Mouse (Mus musculus) forebrain, embryonic 11.5 days (tissue): Measurements from ENCODE around the gene Olig1. TPM values are rescaled to one million over a fixed set of nuclear protein-coding genes. Genes with fewer than 3 reads are reported as not detected.

ENCODE experiments used
- ATAC-seq: fragments of 200-750 bp; cut with Nextera tagmentation; replicated peaks from 2 replicates; pipeline ENCODE4 v1.8.0; 2017; ENCODE audit warnings: moderate TSS enrichment; ENCODE audit not compliant: low FRiP score
- DNase-seq: peaks from one replicate; pipeline ENCODE4 v3.0.0-alpha.2; 2017; ENCODE audit warnings: low spot score
- H3K27ac ChIP-seq: fragments of 300-500 bp; sonication (generic); 2 replicates; pipeline ENCODE4 v1.5.1; 2014; ENCODE audit warnings: low read depth, low read length
- H3K27me3 ChIP-seq: fragments of 300-500 bp; sonication (generic); 2 replicates; pipeline ENCODE4 v1.6.1; 2014; ENCODE audit warnings: mild to moderate bottlenecking, low read length, mixed read lengths; ENCODE audit not compliant: control insufficient read depth, insufficient read depth
- H3K36me3 ChIP-seq: fragments of 300-500 bp; sonication (generic); 2 replicates; pipeline ENCODE4 v1.6.1; 2014; ENCODE audit warnings: mild to moderate bottlenecking, low read length, moderate library complexity, mixed read lengths; ENCODE audit not compliant: control insufficient read depth, insufficient read depth
- H3K4me1 ChIP-seq: fragments of 300-500 bp; sonication (generic); replicated peaks from 2 replicates; pipeline ENCODE4 v1.6.1; 2014; ENCODE audit warnings: low read length, mixed read lengths; ENCODE audit not compliant: control insufficient read depth, insufficient read depth
- H3K4me2 ChIP-seq: fragments of 300-500 bp; sonication (generic); 2 replicates; pipeline ENCODE4 v1.6.1; 2014; ENCODE audit warnings: low read depth, mild to moderate bottlenecking, low read length, moderate library complexity, mixed read lengths; ENCODE audit not compliant: severe bottlenecking
- H3K4me3 ChIP-seq: fragments of 300-500 bp; sonication (generic); 2 replicates; pipeline ENCODE4 v1.5.1; 2014; ENCODE audit warnings: low read depth, low read length
- H3K9ac ChIP-seq: fragments of 300-500 bp; sonication (generic); 2 replicates; pipeline ENCODE4 v1.6.1; 2014; ENCODE audit warnings: low read length
- H3K9me3 ChIP-seq: fragments of 300-500 bp; sonication (generic); 2 replicates; pipeline ENCODE4 v1.6.1; 2016; ENCODE audit warnings: low read length, mixed read lengths; ENCODE audit not compliant: control insufficient read depth
- WGBS: fragments of 180-500 bp; shearing (Covaris S2); extraction: QIAGEN DNeasy Blood & Tissue Kit; methylation state at CpG from one replicate; pipeline ENCODE4 v1.1.7; 2014; 5-methylcytosine and 5-hydroxymethylcytosine counted together
- polyA plus RNA-seq: library from polyadenylated mRNA; unstranded; fragments of >200 nt; fragmentation: Nextera tagmentation; extraction: Ambion mirVana; gene quantifications from 2 replicates; pipeline ENCODE4 v1.2.1, GENCODE M21; 2014

Olig1 gene
- polyA plus RNA-seq, 1 experiment from 2014 or later, result 12.3 TPM

DNA sequence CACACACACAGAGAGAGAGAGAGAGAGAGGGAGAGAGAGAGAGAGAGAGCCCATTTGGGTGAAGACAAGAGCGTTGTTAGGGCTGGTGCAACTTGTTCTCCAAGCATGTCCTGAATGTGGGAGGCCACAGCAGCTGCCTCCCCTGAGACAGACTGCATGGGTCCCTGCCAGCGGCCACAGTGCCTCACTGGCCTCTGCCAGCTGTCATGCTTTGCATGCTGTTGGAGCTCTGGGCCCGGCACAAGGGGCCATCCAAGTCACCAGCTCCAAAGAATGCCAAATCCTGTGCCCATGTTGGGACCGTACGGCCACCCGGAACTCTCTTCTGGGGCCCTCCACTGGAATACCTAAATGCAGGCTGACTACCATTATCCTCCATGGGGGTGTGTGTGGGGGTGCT lies 3.6 kb upstream of the Olig1 start:
- Histone ChIP-seq H3K4me3 (no peak overlapping the region), H3K4me2 (no peak overlapping the region), H3K9ac (no peak overlapping the region), H3K36me3 (no peaks in the 10 kb centered on the region), H3K4me1 (peaks cover 21% of the 10 kb centered on the region), H3K27me3 (peaks cover 63% of the 10 kb centered on the region), H3K9me3 (no peaks in the 10 kb centered on the region), H3K27ac (no peak overlapping the region)
- 81% methylated on average over 6 of the region's 6 CpGs for WGBS
- ATAC-seq (no peak), DNase-seq (no peak)

DNA sequence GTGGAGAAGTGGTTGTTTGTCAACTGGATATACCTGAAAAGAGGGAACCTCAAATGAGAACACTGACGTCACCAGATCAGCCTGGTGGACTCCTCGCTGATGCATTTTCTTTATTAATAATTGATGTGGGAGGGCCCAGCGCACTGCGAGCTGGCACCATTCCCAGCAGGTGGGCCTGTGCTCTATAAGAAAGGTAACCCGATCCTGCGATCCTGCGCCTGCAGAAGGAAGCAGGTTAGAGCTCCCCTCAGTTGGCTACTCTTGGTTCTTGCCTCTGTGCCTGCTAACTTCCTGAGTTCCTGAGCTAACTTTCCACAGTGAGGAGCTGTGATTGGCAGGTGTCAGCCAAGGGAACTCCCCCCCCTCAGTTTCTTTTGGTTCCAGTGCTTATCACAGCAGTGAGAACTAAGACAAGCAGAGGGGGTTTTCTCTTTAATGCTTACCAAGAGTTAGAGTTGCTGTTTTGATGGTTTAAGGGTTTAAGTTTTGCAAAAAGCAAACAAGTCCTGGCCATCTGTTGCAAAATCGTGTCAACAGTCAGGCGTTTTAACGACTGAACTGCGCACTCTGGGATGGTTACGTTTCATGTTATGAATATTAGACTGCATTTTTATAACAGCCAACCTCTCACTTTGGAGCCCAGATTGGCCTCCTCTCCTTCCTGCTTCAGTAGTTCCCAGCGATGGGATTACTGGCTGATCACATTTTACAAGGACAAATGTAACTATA lies 684 bp upstream of the Olig1 start:
- Histone ChIP-seq H3K27ac (no peak overlapping the region), H3K36me3 (no peaks in the 10 kb centered on the region), H3K9me3 (no peaks in the 10 kb centered on the region), H3K4me1 (peaks cover 19% of the 10 kb centered on the region), H3K4me3 (peak overlapping the region; percentile 42), H3K27me3 (peaks cover 87% of the 10 kb centered on the region), H3K4me2 (peak overlapping the region; percentile 85; the same call in 1 of the 2 replicates), H3K9ac (no peak overlapping the region)
- no peak for ATAC-seq
- DNase-seq, result no peak
- WGBS, result 6% methylated on average over 13 of the region's 13 CpGs

DNA sequence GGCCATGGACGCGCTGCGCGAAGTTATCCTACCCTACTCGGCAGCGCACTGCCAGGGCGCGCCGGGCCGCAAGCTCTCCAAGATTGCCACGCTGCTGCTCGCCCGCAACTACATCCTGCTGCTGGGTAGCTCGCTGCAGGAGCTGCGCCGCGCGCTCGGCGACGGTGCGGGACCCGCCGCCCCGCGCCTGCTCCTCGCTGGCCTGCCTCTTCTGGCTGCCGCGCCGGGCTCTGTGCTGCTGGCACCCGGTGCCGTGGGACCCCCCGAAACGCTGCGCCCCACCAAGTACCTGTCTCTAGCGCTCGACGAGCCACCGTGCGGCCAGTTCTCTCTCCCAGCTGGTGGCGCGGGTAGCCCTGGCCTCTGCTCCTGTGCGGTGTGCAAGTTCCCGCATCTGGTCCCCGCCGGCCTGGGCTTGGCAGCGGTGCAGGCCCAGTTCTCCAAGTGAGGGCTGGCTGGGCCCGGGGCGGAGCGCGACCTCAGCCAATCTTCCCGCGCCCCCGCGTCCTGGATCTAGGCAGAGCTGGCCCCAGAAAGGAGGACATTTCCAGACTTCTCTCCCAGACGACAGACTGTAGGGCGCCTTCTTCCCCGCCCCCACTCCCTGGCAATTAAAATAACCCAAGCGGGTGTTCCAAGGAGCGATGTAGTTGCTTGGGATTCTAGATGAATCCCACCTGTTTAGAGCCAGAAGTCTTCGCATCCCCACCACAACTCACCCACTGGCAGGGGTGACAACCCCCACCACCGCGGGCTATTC lies 820 bp downstream of the Olig1 start:
- Histone ChIP-seq H3K9ac (peak overlapping the region; percentile 28), H3K4me3 (peak overlapping the region; percentile 42), H3K27me3 (peaks cover 89% of the 10 kb centered on the region), H3K9me3 (no peaks in the 10 kb centered on the region), H3K4me1 (peaks cover 19% of the 10 kb centered on the region), H3K36me3 (no peaks in the 10 kb centered on the region), H3K4me2 (peak overlapping the region; percentile 85), H3K27ac (0 out of 2 replicates have a peak overlapping the region, but pooled peaks have one; percentile 8)
- under 1% methylated on average over 63 of the region's 63 CpGs for WGBS
- DNase-seq (peak; percentile 65), ATAC-seq (peak; percentile 1)

DNA sequence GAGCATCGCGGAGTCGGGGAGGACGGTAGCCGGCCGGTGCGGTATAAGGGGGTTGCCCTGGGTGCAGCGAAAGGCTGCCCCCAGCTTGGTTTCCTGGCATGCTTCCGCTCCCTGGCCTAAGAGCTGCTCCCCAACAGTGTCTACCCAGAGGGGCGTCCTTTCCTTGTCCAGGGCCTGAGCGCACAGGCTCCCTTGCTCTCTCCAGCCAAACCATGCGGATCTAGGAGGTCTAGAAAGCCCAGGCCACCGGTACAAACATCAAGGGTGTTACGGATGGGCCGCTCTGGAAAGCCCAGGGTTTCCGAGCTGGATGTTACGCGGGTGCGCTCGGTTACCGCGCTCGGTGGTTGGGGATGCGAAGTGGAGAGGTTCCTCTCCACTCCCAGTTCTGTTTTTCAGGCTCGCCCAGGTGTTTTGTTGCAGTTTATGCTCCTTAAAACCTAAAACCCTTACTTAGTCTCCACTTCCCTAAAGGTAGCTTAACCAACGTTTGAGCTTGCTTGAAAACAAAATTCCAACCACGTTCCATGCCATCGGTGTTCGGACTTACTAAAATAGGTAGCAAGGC lies 1.5 kb downstream of the Olig1 start:
- Histone ChIP-seq H3K36me3 (no peaks in the 10 kb centered on the region), H3K9ac (no peak overlapping the region; the same call in 1 of the 2 replicates), H3K27me3 (peaks cover 88% of the 10 kb centered on the region), H3K27ac (no peak overlapping the region), H3K4me2 (peak overlapping the region; percentile 85), H3K4me3 (peak overlapping the region; percentile 42), H3K4me1 (peaks cover 19% of the 10 kb centered on the region), H3K9me3 (no peaks in the 10 kb centered on the region)
- no peak for ATAC-seq
- DNase-seq, result peak; percentile 60
- WGBS, result under 1% methylated on average over 29 of the region's 29 CpGs

DNA sequence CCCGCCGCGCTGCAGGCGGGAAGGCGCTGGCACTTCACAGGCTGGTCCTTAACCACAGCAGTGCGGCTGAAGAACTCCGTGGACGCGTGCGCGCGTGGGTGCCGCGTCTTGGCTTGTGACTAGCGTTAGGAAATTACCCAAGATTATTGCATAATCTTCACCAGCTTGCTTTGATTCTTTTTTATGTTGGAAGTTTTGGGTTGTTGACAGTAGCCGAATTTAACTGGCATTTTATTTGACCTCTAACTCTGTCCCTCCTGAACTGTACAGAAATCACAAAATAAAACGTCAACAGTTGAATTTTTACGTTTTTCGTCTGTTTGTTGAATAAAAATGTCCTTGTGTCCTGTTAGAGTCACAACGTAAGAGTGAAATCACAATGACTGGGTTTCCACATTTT lies 2.1 kb downstream of the Olig1 start:
- no peak for ATAC-seq
- H3K4me3 ChIP-seq, result peak overlapping the region; percentile 42
- H3K27ac ChIP-seq, result no peak overlapping the region
- peak overlapping the region; percentile 85 for H3K4me2 ChIP-seq
- no peak overlapping the region for H3K9ac ChIP-seq
- H3K27me3 ChIP-seq, result peaks cover 85% of the 10 kb centered on the region
- peaks cover 19% of the 10 kb centered on the region for H3K4me1 ChIP-seq
- no peaks in the 10 kb centered on the region for H3K9me3 ChIP-seq
- 2% methylated on average over 20 of the region's 20 CpGs for WGBS
- DNase-seq, result no peak
- H3K36me3 ChIP-seq, result no peaks in the 10 kb centered on the region

DNA sequence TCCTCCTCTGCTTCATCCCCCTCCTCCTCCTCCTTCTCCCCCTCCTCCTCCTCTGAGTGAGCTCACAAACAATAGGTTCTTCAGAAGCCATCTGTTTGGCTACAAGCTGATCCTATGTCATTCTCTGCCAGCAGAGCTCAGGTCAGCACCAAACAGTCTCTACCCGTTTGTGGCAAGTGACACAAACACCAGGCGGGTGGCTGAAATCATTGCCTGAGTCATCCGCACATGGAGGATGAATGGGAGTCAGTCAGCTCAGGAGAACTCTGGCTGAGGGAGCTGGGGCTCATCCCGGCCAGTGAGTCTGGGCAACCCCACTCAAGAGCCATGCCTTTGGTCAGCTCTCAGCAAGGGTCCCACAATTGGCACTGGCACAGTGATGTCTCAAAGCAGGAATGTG lies 10.9 kb downstream of the Olig1 start:
- no peak overlapping the region for H3K27ac ChIP-seq
- H3K4me2 ChIP-seq, result no peak overlapping the region
- no peak overlapping the region for H3K4me3 ChIP-seq
- ATAC-seq (no peak), DNase-seq (no peak)
- peaks cover 2% of the 10 kb centered on the region; the same call in 1 of the 2 replicates for H3K4me1 ChIP-seq
- no peaks in the 10 kb centered on the region for H3K9me3 ChIP-seq
- H3K36me3 ChIP-seq, result no peaks in the 10 kb centered on the region
- H3K9ac ChIP-seq, result no peak overlapping the region
- peaks cover 14% of the 10 kb centered on the region; the same call in 1 of the 2 replicates for H3K27me3 ChIP-seq
- 72% methylated on average over 4 of the region's 4 CpGs for WGBS

DNA sequence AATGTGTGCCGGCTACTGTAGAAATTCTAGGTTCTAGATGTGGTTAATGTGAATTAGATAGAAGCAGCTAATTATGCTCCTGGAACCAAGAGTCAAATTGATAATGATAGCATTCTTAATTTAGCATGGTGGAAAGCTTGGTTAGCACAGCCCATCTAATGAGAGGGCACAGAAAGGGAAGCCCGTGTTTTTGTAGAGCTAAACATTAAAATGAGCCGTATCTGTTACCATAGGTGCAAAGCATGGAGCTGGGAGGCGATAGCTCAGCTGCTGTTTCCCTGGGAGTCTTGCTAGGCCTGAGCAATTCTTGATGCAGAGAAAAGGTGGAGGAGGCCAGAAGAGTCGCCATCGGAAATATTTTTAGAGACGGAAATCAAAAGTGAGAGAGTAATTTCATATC lies 22.5 kb downstream of the Olig1 start:
- H3K4me3 ChIP-seq, result no peak overlapping the region
- no peaks in the 10 kb centered on the region for H3K9me3 ChIP-seq
- H3K9ac ChIP-seq, result no peak overlapping the region
- H3K4me1 ChIP-seq, result peaks cover 4% of the 10 kb centered on the region; the same call in 1 of the 2 replicates
- ATAC-seq (no peak), DNase-seq (no peak)
- 0 out of 2 replicates have a peak overlapping the region, but pooled peaks have one; percentile 7 for H3K27ac ChIP-seq
- 61% methylated on average over 7 of the region's 7 CpGs for WGBS
- no peaks in the 10 kb centered on the region for H3K36me3 ChIP-seq
- H3K4me2 ChIP-seq, result no peak overlapping the region
- peaks cover 17% of the 10 kb centered on the region for H3K27me3 ChIP-seq

DNA sequence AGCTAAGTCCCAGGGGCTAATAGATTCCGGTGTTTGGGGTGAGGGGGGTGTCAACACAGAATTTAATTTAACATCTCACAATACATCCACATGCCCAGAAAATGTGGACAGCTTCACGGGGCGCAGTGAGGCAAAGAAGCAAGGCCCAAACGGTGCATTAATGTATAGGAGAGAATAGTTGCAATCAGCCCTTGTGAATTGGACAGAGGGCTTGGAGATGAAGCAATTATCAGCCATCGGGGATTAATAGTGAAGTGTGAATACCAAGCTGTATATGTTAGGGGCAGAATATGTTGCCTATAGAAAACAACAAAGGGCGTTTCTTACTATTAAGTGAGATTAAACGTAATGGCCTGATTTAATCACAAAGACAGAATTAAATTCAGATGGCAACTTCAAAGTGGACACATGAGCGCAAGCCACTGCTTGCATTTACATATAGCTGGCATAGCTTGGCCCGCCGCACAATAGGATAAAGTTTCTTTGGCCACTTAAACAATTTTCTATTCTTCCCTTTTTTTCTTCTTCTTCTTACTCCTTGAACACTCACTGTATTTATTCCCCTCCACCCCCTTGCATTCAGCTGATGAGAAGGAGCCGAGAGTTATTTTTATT lies 23.3 kb downstream of the Olig1 start:
- peaks cover 4% of the 10 kb centered on the region; the same call in 1 of the 2 replicates for H3K4me1 ChIP-seq
- H3K9me3 ChIP-seq, result no peaks in the 10 kb centered on the region
- no peak overlapping the region for H3K4me2 ChIP-seq
- H3K27ac ChIP-seq, result peak overlapping the region; percentile 7; the same call in 1 of the 2 replicates
- H3K4me3 ChIP-seq, result no peak overlapping the region
- no peaks in the 10 kb centered on the region for H3K36me3 ChIP-seq
- H3K9ac ChIP-seq, result no peak overlapping the region
- peak; percentile 69 for ATAC-seq
- 34% methylated on average over 11 of the region's 11 CpGs for whole genome bisulfite sequencing
- peaks cover 20% of the 10 kb centered on the region for H3K27me3 ChIP-seq
- DNase-seq, result no peak
